Comparison of ENCODE assay signal across 24 mouse cellular contexts in the genomic region with DNA sequence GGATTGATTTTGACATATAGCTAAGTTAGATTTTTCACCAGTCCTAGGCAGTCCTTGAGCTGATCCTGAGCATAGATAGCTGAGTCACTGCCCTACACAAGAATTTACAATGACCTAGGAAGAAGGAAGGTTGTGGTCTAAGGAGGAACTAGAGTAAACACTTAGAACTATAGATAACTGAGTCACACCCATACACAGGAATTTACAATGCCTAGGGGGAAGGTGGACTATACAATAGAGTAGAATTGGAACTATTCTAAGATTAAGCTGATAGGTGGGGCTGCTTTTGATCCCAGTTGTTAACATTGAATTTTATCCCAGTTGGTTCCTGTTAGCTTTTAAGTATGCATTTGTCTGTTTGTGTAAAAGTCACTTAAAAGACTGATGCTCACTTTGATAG.
"Had no signal": no experiment of that assay in that cellular context is flagged by ENCODE, and none has a peak within 500 bp of the region (broad histone marks: within the 10 kb centered on the region; RNA-seq: fewer than 3 reads in every experiment).

No protein-coding gene starts in this region.

- H3K27me3 ChIP-seq: heart, embryonic 12.5 days; hindbrain, embryonic 12.5 days; intestine, embryonic 15.5 days; limb, embryonic 12.5 days; liver, embryonic 13.5 days; liver, embryonic 15.5 days had no signal

- DNase-seq: gastrocnemius, adult 2 months; gastrocnemius, postnatal 10 days; gastrocnemius, postnatal 25 days; heart, adult 18-20 months; heart, postnatal 4 days; kidney, adult 18-20 months; kidney, adult 8-10 months; kidney, postnatal 10 days; kidney, postnatal 25 days; kidney, postnatal 4 days; liver; liver, embryonic 13.5 days; liver, postnatal 0 days had no signal

- H3K9ac ChIP-seq: heart, embryonic 12.5 days; hindbrain, embryonic 12.5 days; hindbrain, embryonic 14.5 days; intestine, embryonic 15.5 days; limb, embryonic 12.5 days; liver, embryonic 13.5 days; liver, embryonic 15.5 days; liver, postnatal 0 days had no signal

- H3K36me3 ChIP-seq: heart, embryonic 10.5 days; heart, embryonic 12.5 days; hindbrain, embryonic 10.5 days; hindbrain, embryonic 12.5 days; intestine, embryonic 15.5 days; limb, embryonic 10.5 days; limb, embryonic 12.5 days; liver, embryonic 13.5 days; liver, embryonic 15.5 days had no signal

- H3K4me3 ChIP-seq: gastrocnemius, adult 2 months; heart, embryonic 10.5 days; heart, embryonic 12.5 days; hindbrain, embryonic 10.5 days; hindbrain, embryonic 12.5 days; intestine, embryonic 15.5 days; layer of hippocampus, adult 2 months; left cerebral cortex, adult 2 months; limb, embryonic 10.5 days; limb, embryonic 12.5 days; liver, embryonic 13.5 days; liver, embryonic 15.5 days had no signal

- H3K27ac ChIP-seq: gastrocnemius, adult 2 months; heart, embryonic 10.5 days; hindbrain, embryonic 10.5 days; hindbrain, embryonic 12.5 days; hindbrain, embryonic 14.5 days; intestine, embryonic 15.5 days; layer of hippocampus, adult 2 months; left cerebral cortex, adult 2 months; limb, embryonic 10.5 days; limb, embryonic 12.5 days; liver, embryonic 13.5 days; liver, embryonic 15.5 days had no signal

- H3K4me1 ChIP-seq: heart, embryonic 10.5 days; heart, embryonic 12.5 days; hindbrain, embryonic 10.5 days; hindbrain, embryonic 12.5 days; intestine, embryonic 15.5 days; limb, embryonic 10.5 days; limb, embryonic 12.5 days; liver, embryonic 15.5 days had no signal

- H3K9me3 ChIP-seq: heart, embryonic 10.5 days; heart, embryonic 12.5 days; hindbrain, embryonic 12.5 days; intestine, embryonic 15.5 days; limb, embryonic 10.5 days; limb, embryonic 12.5 days; liver, embryonic 13.5 days; liver, embryonic 15.5 days had no signal
